ENCODE assay signal across 16 mouse cellular contexts in the genomic region with DNA sequence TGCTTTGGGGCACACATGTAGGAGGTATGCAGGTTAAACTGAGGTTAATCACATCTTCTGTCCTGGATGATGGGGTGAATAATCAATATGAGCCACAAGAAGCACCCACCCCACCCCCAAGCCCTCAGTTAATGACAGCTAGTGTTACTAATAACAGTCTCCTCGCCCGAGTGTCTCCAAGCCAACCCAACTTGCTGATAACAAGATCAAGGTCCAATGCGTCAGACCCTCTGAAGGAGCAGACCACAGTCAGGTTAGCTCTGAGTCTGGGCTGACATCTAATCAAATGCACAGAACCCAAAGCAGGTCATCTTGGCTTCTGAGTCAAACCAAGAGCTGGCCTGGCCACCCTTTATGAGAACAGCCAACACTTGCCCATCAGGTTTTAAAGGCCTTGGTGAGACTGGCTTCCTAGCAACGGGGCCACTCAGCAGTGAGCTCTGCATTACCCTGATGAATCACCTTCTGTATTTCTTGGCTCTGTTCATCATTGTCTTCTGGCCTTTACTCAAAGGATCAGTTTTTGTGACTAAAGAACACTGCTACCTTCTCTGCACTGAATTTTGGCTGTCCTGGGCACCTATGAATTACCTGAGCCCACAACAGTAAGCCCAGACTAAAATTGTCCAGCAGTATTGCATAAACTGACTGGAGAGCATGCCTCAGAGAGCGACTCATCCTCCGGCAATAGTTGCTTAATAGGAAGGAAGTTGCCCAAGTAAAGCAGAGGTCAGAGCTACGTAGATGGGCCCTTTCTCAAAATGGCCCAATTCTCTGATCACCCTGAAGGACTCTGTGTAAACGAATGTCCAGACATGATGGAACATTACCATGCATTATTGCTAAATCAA. TPM values are rescaled to one million over a fixed set of nuclear protein-coding genes. Genes with fewer than 3 reads are reported as not detected.
DNase-seq lines count a peak whose midpoint lies in the region; ATAC-seq and TF ChIP-seq lines count a peak whose summit lies in the region.
"Had no signal": no experiment of that assay in that cellular context is flagged by ENCODE, and none has a peak within 500 bp of the region (broad histone marks: within the 10 kb centered on the region; RNA-seq: fewer than 3 reads in every experiment).

No protein-coding gene starts in this region.

- no peak overlapping the region for H3K4me2 ChIP-seq in lung, postnatal 0 days (replicated peaks; ENCODE audit: low read depth, low read length)
- H3K4me2 ChIP-seq: embryonic facial prominence, embryonic 12.5 days; heart, embryonic 13.5 days had no signal

- no peak for TF ChIP-seq POLR2A in small intestine, adult 2 months (IDR thresholded peaks at IDR 0.05; ENCODE audit: low read depth, low read length)

- peak; percentile 79 for ATAC-seq in lung, postnatal 0 days
- ATAC-seq in hematopoietic stem cell, adult 5-6 weeks (replicated peaks in 1 of 2; ENCODE audit: insufficient read depth in 1 of 2, low FRiP score in 2 of 2, low TSS enrichment in 1 of 2, low read depth in 1 of 2, poor library complexity in 2 of 2, severe bottlenecking in 2 of 2), result peak; percentile 62 to 67; a peak in 3 of 4 replicates
- ATAC-seq: hindbrain, postnatal 0 days had no signal

- peak; percentile 53; the same call in 1 of the 2 replicates for TF ChIP-seq EP300 in lung, postnatal 0 days (IDR thresholded peaks at IDR 0.05)

- DNase-seq in lung, postnatal 0 days (ENCODE audit: low spot score), result peak; percentile 84
- no peak for DNase-seq in lung, postnatal 14 days
- peak; percentile 69 for DNase-seq in adrenal gland, postnatal 14 days
- no peak for DNase-seq in gastrocnemius, adult 18-20 months (ENCODE audit: low spot score)
- DNase-seq in kidney, postnatal 10 days, result no peak
- no peak for DNase-seq in left cerebral cortex, postnatal 36 days (ENCODE audit: low spot score in 2 of 2)
- DNase-seq: cerebellum, adult 2 months; kidney, postnatal 4 days; left cerebral cortex, postnatal 4 days had no signal

- no peaks in the 10 kb centered on the region for H3K27me3 ChIP-seq in lung, postnatal 0 days (replicated peaks; ENCODE audit: insufficient read depth, low read length)
- H3K27me3 ChIP-seq in small intestine, adult 2 months (ENCODE audit: control insufficient read depth, insufficient read depth, low read length), result no peaks in the 10 kb centered on the region
- H3K27me3 ChIP-seq: embryonic facial prominence, embryonic 12.5 days had no signal

- intact Hi-C loops in left cerebral cortex, postnatal 36 days (cut with DNase I), result no loop called here

- H3K27ac ChIP-seq in lung, postnatal 0 days (ENCODE audit: low read length), result no peak overlapping the region
- peak overlapping the region; percentile 97 for H3K27ac ChIP-seq in small intestine, adult 2 months (ENCODE audit: insufficient read depth, low read depth, low read length)
- H3K27ac ChIP-seq: embryonic facial prominence, embryonic 12.5 days; heart, embryonic 13.5 days; hindbrain, postnatal 0 days had no signal

- 0 out of 2 replicates have a peak, but pooled peaks cover 4% of the 10 kb centered on the region for H3K36me3 ChIP-seq in lung, postnatal 0 days (ENCODE audit: insufficient read depth, low read length)
- H3K36me3 ChIP-seq in small intestine, adult 2 months (ENCODE audit: control insufficient read depth, insufficient read depth, low read length), result peaks cover 2% of the 10 kb centered on the region; the same call in 1 of the 2 replicates

- no peak overlapping the region for H3K9ac ChIP-seq in lung, postnatal 0 days (replicated peaks; ENCODE audit: low read depth)
- H3K9ac ChIP-seq: embryonic facial prominence, embryonic 12.5 days; heart, embryonic 13.5 days had no signal

- no peaks in the 10 kb centered on the region for H3K9me3 ChIP-seq in lung, postnatal 0 days (ENCODE audit: low read length)
- H3K9me3 ChIP-seq: embryonic facial prominence, embryonic 12.5 days; heart, embryonic 13.5 days had no signal

- H3K4me1 ChIP-seq in lung, postnatal 0 days (ENCODE audit: insufficient read depth, low read depth, low read length), result no peaks in the 10 kb centered on the region
- peaks cover 52% of the 10 kb centered on the region for H3K4me1 ChIP-seq in small intestine, adult 2 months (ENCODE audit: control insufficient read depth, insufficient read depth, insufficient read length, low read length)
- H3K4me1 ChIP-seq: embryonic facial prominence, embryonic 12.5 days had no signal

- H3K4me3 ChIP-seq in lung, postnatal 0 days (ENCODE audit: low read depth, low read length), result no peak overlapping the region
- H3K4me3 ChIP-seq in small intestine, adult 2 months (ENCODE audit: low read depth, low read length), result no peak overlapping the region
- H3K4me3 ChIP-seq: embryonic facial prominence, embryonic 12.5 days; heart, embryonic 13.5 days had no signal

- no peak for TF ChIP-seq CTCF in lung, postnatal 0 days (IDR thresholded peaks at IDR 0.05)
- no peak for TF ChIP-seq CTCF in small intestine, adult 2 months (IDR thresholded peaks at IDR 0.05; ENCODE audit: extremely low read depth, insufficient read length, insufficient replicate concordance, low read depth, low read length)

- WGBS in lung, postnatal 0 days, result 54% methylated on average over 8 of the region's 8 CpGs
- WGBS in small intestine, adult 2 months, result 32% methylated on average over 8 of the region's 8 CpGs

RNA-seq across cellular contexts. Expression of gene Gm13547, which starts 12.7 kb away (rescaled TPM):
- polyA plus RNA-seq in lung, postnatal 0 days (2015; fragmentation: Nextera tagmentation; extraction: Ambion mirVana), result not detected in 2 replicates
- not detected in 2 replicates for total RNA-seq in adrenal gland, postnatal 14 days (2021)
- not detected in 2 replicates for total RNA-seq in hematopoietic stem cell, adult 5-6 weeks (2017)
- not detected in 2 replicates for polyA plus RNA-seq in small intestine, adult 2 months (2012; rRNA removed)
- total RNA-seq in gastrocnemius, adult 18-20 months (2021), result not detected
- total RNA-seq in left cerebral cortex, postnatal 36 days (2021), result under 1 TPM in 1 of 2 experiments, not detected in 1; 0.54 TPM
- total RNA-seq: hindbrain, postnatal 0 days; left cerebral cortex, postnatal 4 days; megakaryocyte-erythroid progenitor cell, adult 5-6 weeks had no signal
- polyA plus RNA-seq: cerebellum, adult 2 months; embryonic facial prominence, embryonic 12.5 days; frontal cortex, adult 2 months; heart, embryonic 13.5 days had no signal

RNA-seq across cellular contexts. Expression of gene Coq4, which starts 15.5 kb away (rescaled TPM):
- 11.7 and 13.1 TPM in 2 replicates for polyA plus RNA-seq in lung, postnatal 0 days (2015; fragmentation: Nextera tagmentation; extraction: Ambion mirVana)
- 19.0 and 23.2 TPM in 2 replicates for total RNA-seq in adrenal gland, postnatal 14 days (2021)
- total RNA-seq in hematopoietic stem cell, adult 5-6 weeks (2017), result 3.6 and 5.3 TPM in 2 replicates
- polyA plus RNA-seq in small intestine, adult 2 months (2012; rRNA removed), result 83.4 and 95.1 TPM in 2 replicates
- total RNA-seq in gastrocnemius, adult 18-20 months (2021), result 1 to 10 TPM; 8.6 to 9.0 TPM
- total RNA-seq in left cerebral cortex, postnatal 36 days (2021), result 10 to 100 TPM; 29.1 to 32.9 TPM

RNA-seq across cellular contexts. Expression of gene Trub2, which starts 16.5 kb away (rescaled TPM):
- polyA plus RNA-seq in lung, postnatal 0 days (2015; fragmentation: Nextera tagmentation; extraction: Ambion mirVana), result 16.2 and 18.5 TPM in 2 replicates
- total RNA-seq in adrenal gland, postnatal 14 days (2021), result 33.6 and 39.4 TPM in 2 replicates
- 22.0 and 31.3 TPM in 2 replicates for total RNA-seq in hematopoietic stem cell, adult 5-6 weeks (2017)
- polyA plus RNA-seq in small intestine, adult 2 months (2012; rRNA removed), result 20.1 and 29.8 TPM in 2 replicates
- 10 to 100 TPM; 27.7 to 30.3 TPM for total RNA-seq in gastrocnemius, adult 18-20 months (2021)
- total RNA-seq in left cerebral cortex, postnatal 36 days (2021), result 10 to 100 TPM; 46.6 to 52.1 TPM

RNA-seq across cellular contexts. Expression of gene Gm13420, which starts 20.4 kb away (rescaled TPM):
- polyA plus RNA-seq in lung, postnatal 0 days (2015; fragmentation: Nextera tagmentation; extraction: Ambion mirVana), result 0.21 and 0.37 TPM in 2 replicates
- total RNA-seq in adrenal gland, postnatal 14 days (2021), result not detected in 2 replicates
- not detected in 2 replicates for total RNA-seq in hematopoietic stem cell, adult 5-6 weeks (2017)
- polyA plus RNA-seq in small intestine, adult 2 months (2012; rRNA removed), result 0.81 and 4.0 TPM in 2 replicates
- not detected for total RNA-seq in gastrocnemius, adult 18-20 months (2021)
- total RNA-seq in left cerebral cortex, postnatal 36 days (2021), result 1 to 10 TPM; 1.9 to 2.3 TPM
- total RNA-seq: megakaryocyte-erythroid progenitor cell, adult 5-6 weeks had no signal
- polyA plus RNA-seq: embryonic facial prominence, embryonic 12.5 days; heart, embryonic 13.5 days had no signal

RNA-seq across cellular contexts. Expression of gene Slc27a4, which starts 30.6 kb away (rescaled TPM):
- polyA plus RNA-seq in lung, postnatal 0 days (2015; fragmentation: Nextera tagmentation; extraction: Ambion mirVana), result 11.8 and 12.1 TPM in 2 replicates
- total RNA-seq in adrenal gland, postnatal 14 days (2021), result 30.5 and 32.5 TPM in 2 replicates
- 6.4 and 8.6 TPM in 2 replicates for total RNA-seq in hematopoietic stem cell, adult 5-6 weeks (2017)
- 225 and 822 TPM in 2 replicates for polyA plus RNA-seq in small intestine, adult 2 months (2012; rRNA removed)
- 1 to 10 TPM; 6.5 to 7.0 TPM for total RNA-seq in gastrocnemius, adult 18-20 months (2021)
- total RNA-seq in left cerebral cortex, postnatal 36 days (2021), result 10 to 100 TPM; 75.9 to 81.6 TPM

Comparison
In these comparisons a context has a peak if more than half of its experiments do, and no peak if none do; other contexts are left out.
1. DNase-seq: peak in lung, postnatal 0 days (single experiment) and adrenal gland, postnatal 14 days (single experiment); none in lung, postnatal 14 days (single experiment), gastrocnemius, adult 18-20 months (single experiment), kidney, postnatal 10 days (single experiment) and left cerebral cortex, postnatal 36 days (0 of 2).